Mouse (Mus musculus) myocyte (in vitro differentiated cells): ENCODE results near the gene Nfam1.

Source experiments
- CEBPB ChIP-seq: IDR thresholded peaks from 2 replicates; pipeline ENCODE4 v1.6.1; 2011; ENCODE audit warnings: mild to moderate bottlenecking, moderate library complexity; ENCODE audit not compliant: poor library complexity, insufficient read depth, severe bottlenecking
- MAX ChIP-seq: IDR thresholded peaks from one replicate; pipeline ENCODE4 v1.6.1; 2011; ENCODE audit warnings: low read depth, mild to moderate bottlenecking, control low read depth
- POLR2A ChIP-seq: IDR thresholded peaks from one replicate; pipeline ENCODE4 v1.6.1; 2011; ENCODE audit warnings: low read depth, mild to moderate bottlenecking, control low read depth, moderate library complexity; ENCODE audit not compliant: insufficient read length
- POLR2AphosphoS2 ChIP-seq: IDR thresholded peaks from one replicate; pipeline ENCODE4 v1.6.1; 2011; ENCODE audit warnings: low read depth, control low read depth; ENCODE audit not compliant: insufficient read length
- REST ChIP-seq: IDR thresholded peaks from one replicate; pipeline ENCODE4 v1.6.1; 2011; ENCODE audit warnings: mild to moderate bottlenecking, control low read depth, moderate library complexity; ENCODE audit not compliant: insufficient read depth, insufficient read length
- USF1 ChIP-seq: IDR thresholded peaks from one replicate; pipeline ENCODE4 v1.6.1; 2011; ENCODE audit warnings: low read depth, mild to moderate bottlenecking, control low read depth, moderate library complexity

DNA sequence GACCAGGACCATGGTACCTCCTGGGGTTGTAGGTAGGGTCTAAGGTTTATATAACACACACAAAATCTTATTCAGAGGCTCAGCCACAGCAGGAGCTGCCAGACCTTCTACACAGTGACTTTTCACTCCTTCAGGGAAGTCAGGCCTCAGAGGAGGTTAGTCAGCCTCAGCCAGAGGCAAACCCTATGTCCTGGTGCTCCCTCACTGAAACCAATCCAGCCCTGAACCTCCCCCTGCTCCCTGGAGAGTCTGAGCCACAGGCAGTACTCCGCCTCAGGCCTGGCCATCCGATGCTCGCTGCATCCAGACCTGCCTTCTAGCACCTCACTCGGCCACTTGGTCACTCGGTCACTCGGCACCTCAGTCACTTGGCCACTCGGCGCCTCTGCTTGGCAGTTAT, 82.9 kb downstream of the Nfam1 start:
- TF ChIP-seq POLR2A, result no peak
- no peak for TF ChIP-seq MAX
- no peak for TF ChIP-seq CEBPB
- TF ChIP-seq USF1, result no peak
- no peak for TF ChIP-seq POLR2AphosphoS2
- TF ChIP-seq REST, result no peak
